Mouse (Mus musculus) lung, postnatal 0 days (tissue): Measurements from ENCODE around the gene Rab21.

Experiments
- CTCF ChIP-seq: IDR thresholded peaks from 2 replicates; pipeline ENCODE4 v1.5.1; 2016; ENCODE audit warnings: antibody characterized with exemption, mild to moderate bottlenecking
- EP300 ChIP-seq: IDR thresholded peaks from 2 replicates; pipeline ENCODE4 v1.6.1; 2016; ENCODE audit warnings: antibody characterized with exemption, mild to moderate bottlenecking, control low read depth

DNA sequence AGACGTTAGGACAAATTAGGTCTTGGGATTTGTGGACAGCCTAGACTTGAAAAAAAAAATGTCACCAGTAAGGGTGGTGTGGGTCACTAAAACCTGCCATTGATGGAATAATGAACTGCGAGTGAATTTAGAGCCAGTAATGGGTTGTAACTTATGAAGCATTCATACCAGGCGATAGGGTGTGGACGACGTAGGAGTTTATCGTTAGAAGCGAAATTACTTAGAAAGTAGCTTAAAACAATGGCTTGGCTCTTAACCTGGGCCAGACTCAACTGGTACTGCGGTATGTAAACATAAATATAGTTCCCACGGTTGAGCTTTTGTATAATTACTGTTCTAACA is 47.2 kb upstream of the Rab21 start:
- no peak for TF ChIP-seq EP300
- TF ChIP-seq CTCF, result no peak
